Mouse (Mus musculus) C3H10T1/2 (cell line): ENCODE results near the gene 2310003L06Rik. TPM values are rescaled to one million over a fixed set of nuclear protein-coding genes. Genes with fewer than 3 reads are reported as not detected.

Source experiments
- polyA plus RNA-seq, 2 experiments: library from polyadenylated mRNA; unstranded; fragments of >200 nt; fragmentation: generic; extraction: Trizol; gene quantifications; one replicate each; pipeline ENCODE4 v1.2.1; 2012; ENCODE audit warnings: missing spikeins in 2 of 2

The 2310003L06Rik gene
- polyA plus RNA-seq: not detected

DNA sequence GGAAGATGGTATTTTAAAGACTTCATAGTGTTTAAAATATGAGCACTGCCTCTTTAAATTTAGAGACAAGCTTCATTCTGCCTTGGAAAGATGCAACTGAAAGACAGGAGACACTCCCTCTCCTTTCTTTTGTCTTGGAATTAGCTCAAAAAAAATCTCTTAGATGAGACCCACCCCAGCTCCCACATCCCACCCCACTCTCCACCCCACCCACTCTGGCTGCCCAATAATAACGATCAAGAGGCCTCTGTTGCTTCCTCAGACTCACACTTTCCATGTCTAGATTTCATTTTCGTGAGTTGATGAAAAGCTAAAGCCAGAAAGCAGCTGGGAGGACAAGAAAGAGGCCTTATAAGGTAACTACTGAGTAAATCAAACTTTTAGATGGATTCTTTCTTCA lies at the start of gene 2310003L06Rik, which contains the start of gene Gm28434:
Gene 2310003L06Rik (plus strand): TSS at position 259 of the 400 bp plus-strand sequence.
Gene Gm28434 (plus strand): TSS at position 317 of the 400 bp plus-strand sequence.

DNA sequence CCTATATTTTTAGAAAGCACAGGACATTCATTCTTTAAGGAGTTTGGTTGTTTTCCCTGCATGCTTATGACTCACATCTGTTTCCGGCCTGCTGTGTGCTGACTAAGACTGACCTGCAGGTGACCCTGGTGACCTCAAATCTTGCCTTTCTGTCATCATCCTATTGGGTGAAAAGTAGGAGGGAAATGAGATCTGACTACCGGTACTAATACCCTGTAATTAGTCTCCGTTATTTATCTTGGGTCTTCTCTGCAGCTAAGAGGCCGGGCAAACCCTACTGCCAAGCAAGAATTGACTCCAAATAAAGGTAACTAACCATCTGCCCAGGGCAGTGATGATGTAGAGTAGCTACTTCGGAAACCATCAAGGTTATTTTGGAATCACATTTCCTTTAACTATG lies 43.9 kb upstream of the 2310003L06Rik start, which contains the start of gene Csn3:
Gene Csn3 (plus strand): TSS at position 208 of the 400 bp plus-strand sequence.

DNA sequence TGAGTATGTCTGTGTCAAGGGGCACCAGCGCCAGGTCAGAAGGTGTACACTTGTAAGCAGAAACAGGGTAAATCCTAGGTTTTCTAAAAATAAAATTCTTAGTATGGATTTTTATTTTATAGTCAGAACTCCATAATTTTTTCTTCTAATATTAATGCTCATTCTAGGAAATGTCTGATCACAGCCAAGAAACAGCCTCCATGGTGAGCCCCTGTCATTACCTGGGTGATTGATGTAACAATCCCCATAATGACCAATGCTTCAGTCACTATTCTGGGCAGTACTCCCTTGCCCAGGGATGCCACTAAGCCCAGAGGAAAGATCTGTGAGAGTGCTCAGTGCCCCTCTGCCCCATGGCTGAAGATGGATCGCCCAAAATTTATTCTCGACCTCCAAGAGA lies 9.9 kb downstream of the 2310003L06Rik start, which contains the start of gene Cabs1:
Gene Cabs1 (plus strand): TSS at position 301 of the 400 bp plus-strand sequence.

DNA sequence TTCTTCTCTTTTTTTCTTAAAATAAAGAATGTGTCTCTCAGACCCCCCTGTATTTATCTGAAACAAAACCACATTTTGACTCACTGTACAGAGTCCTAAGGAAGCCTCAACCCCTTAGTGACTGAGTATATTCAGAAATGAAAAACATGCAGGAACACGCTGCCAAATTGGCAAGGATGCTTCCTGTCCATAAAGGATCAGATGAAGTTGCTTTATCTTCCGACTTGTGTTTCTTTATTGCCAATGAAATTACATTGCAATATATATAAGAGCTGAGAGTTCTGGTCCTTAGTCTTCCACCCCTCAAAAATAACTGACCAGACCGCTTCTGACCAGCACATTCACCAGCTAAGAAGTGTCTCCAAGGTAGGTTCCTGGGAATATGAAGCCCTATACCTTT lies 33.0 kb downstream of the 2310003L06Rik start, which contains the start of gene Smr3a:
Gene Smr3a (plus strand): TSS at position 301 of the 400 bp plus-strand sequence.

Other genes starting within 250 kb of the 2310003L06Rik start
- gene Csn1s2a, start 194.9 kb upstream of the 2310003L06Rik start, polyA plus RNA-seq: not detected
- not detected for gene Csn1s2b, start 161.4 kb upstream of the 2310003L06Rik start, polyA plus RNA-seq
- not detected for gene Prr27, start 143.8 kb upstream of the 2310003L06Rik start, polyA plus RNA-seq
- gene Odam, start 84.4 kb upstream of the 2310003L06Rik start, polyA plus RNA-seq: not detected
- gene Csn3, start 43.9 kb upstream of the 2310003L06Rik start, polyA plus RNA-seq: under 1 TPM in 1 of 2 experiments, not detected in 1; 0.08 TPM
- not detected for gene Gm28434, start 58 bp downstream of the 2310003L06Rik start, polyA plus RNA-seq
- not detected for gene Cabs1, start 10.0 kb downstream of the 2310003L06Rik start, polyA plus RNA-seq
- gene Smr3a, start 33.1 kb downstream of the 2310003L06Rik start, polyA plus RNA-seq: not detected
- not detected for gene Smr2, start 117.1 kb downstream of the 2310003L06Rik start, polyA plus RNA-seq
- gene Gm11116, start 142.1 kb downstream of the 2310003L06Rik start, polyA plus RNA-seq: not detected
- not detected for gene Gm11115, start 184.6 kb downstream of the 2310003L06Rik start, polyA plus RNA-seq